Mouse (Mus musculus) inflammation-experienced regulatory T-cells, adult 16 weeks (primary cell): Measurements from ENCODE around the gene Setd5. TPM values are rescaled to one million over a fixed set of nuclear protein-coding genes. Genes with fewer than 3 reads are reported as not detected.

Experiments used
- polyA plus RNA-seq: library from polyadenylated mRNA; unstranded; fragments of 100-300 nt; shearing (Covaris generic); gene quantifications from one replicate; pipeline ENCODE4 v1.2.1, GENCODE M21; 2017

Setd5 gene
- 76.1 TPM for polyA plus RNA-seq

GRCm38 (mm10) chr6:113076686-113077516 is at the start of gene Setd5:
Gene Setd5, plus strand, starts transcription at chr6:113077365.

GRCm38 (mm10) chr6:113046041-113046975 is 30.9 kb upstream of the Setd5 start, which contains the start of gene Thumpd3:
Gene Thumpd3, plus strand, starts transcription at chr6:113046225.

GRCm38 (mm10) chr6:113194841-113195595 is 117.9 kb downstream of the Setd5 start, which contains the start of gene Lhfpl4:
Gene Lhfpl4, minus strand, starts transcription at chr6:113195384.

Other genes starting within 250 kb of the Setd5 start
- gene Srgap3, start 130.1 kb upstream of the Setd5 start, polyA plus RNA-seq: 1.3 TPM
- gene Thumpd3, start 31.1 kb upstream of the Setd5 start, polyA plus RNA-seq: 114 TPM
- gene Lhfpl4, start 118.0 kb downstream of the Setd5 start, polyA plus RNA-seq: 0.38 TPM
- 56.2 TPM for gene Mtmr14, start 160.5 kb downstream of the Setd5 start, polyA plus RNA-seq
- gene Cpne9, start 204.9 kb downstream of the Setd5 start, polyA plus RNA-seq: not detected
- gene Brpf1, start 229.8 kb downstream of the Setd5 start, polyA plus RNA-seq: 54.8 TPM
- 12.3 TPM for gene Ogg1, start 249.6 kb downstream of the Setd5 start, polyA plus RNA-seq